Mouse (Mus musculus) intestine, embryonic 14.5 days (tissue): ENCODE measurements around the gene Pgm3. TPM values are rescaled to one million over a fixed set of nuclear protein-coding genes. Genes with fewer than 3 reads are reported as not detected.
"Not testable (repeated sequence)": the region's sequence is repeated elsewhere in the genome, so short reads cannot be mapped to it uniquely, and the experiment has no call there.

Source experiments
- ATAC-seq: fragments of 200-750 bp; cut with Nextera tagmentation; replicated peaks from 2 replicates; pipeline ENCODE4 v1.8.0; 2017; ENCODE audit warnings: low read depth, moderate number of reproducible peaks, moderate TSS enrichment, moderate library complexity; ENCODE audit not compliant: low FRiP score, low TSS enrichment
- DNase-seq: peaks from one replicate; pipeline ENCODE4 v3.0.0-alpha.2; 2018; ENCODE audit warnings: low spot score
- H3K27ac ChIP-seq: fragments of 300-500 bp; sonication (generic); 2 replicates; pipeline ENCODE4 v1.5.1; 2014; ENCODE audit warnings: low read depth, mild to moderate bottlenecking, control low read depth
- H3K27me3 ChIP-seq: fragments of 300-500 bp; sonication (generic); replicated peaks from 2 replicates; pipeline ENCODE4 v1.6.1; 2014; ENCODE audit warnings: low read length, control low read depth; ENCODE audit not compliant: control insufficient read depth, insufficient read depth
- H3K36me3 ChIP-seq: fragments of 300-500 bp; sonication (generic); 2 replicates; pipeline ENCODE4 v1.6.1; 2014; ENCODE audit warnings: low read length, control low read depth; ENCODE audit not compliant: control insufficient read depth, insufficient read depth
- H3K4me1 ChIP-seq: fragments of 300-500 bp; sonication (generic); replicated peaks from 2 replicates; pipeline ENCODE4 v1.6.1; 2014; ENCODE audit warnings: low read length, control low read depth, mixed read lengths; ENCODE audit not compliant: control insufficient read depth, insufficient read depth
- H3K4me2 ChIP-seq: fragments of 300-500 bp; sonication (generic); 2 replicates; pipeline ENCODE4 v1.6.1; 2014; ENCODE audit warnings: low read length
- H3K4me3 ChIP-seq: fragments of 300-500 bp; sonication (generic); 2 replicates; pipeline ENCODE4 v1.5.1; 2014; ENCODE audit warnings: low read depth, low read length, control low read depth, mixed read lengths
- H3K9ac ChIP-seq: fragments of 300-500 bp; sonication (generic); 2 replicates; pipeline ENCODE4 v1.6.1; 2014; ENCODE audit warnings: mild to moderate bottlenecking, low read length
- H3K9me3 ChIP-seq: fragments of 300-500 bp; sonication (generic); 2 replicates; pipeline ENCODE4 v1.6.1; 2016; ENCODE audit warnings: low read length, control low read depth; ENCODE audit not compliant: control insufficient read depth
- WGBS: fragments of 180-500 bp; shearing (Covaris S2); extraction: QIAGEN DNeasy Blood & Tissue Kit; methylation state at CpG from one replicate; pipeline ENCODE4 v1.1.7; 2014; 5-methylcytosine and 5-hydroxymethylcytosine counted together
- polyA plus RNA-seq: library from polyadenylated mRNA; unstranded; fragments of >200 nt; fragmentation: Nextera tagmentation; extraction: Ambion mirVana; gene quantifications from 2 replicates; pipeline ENCODE4 v1.2.1, GENCODE M21; 2014

Gene Pgm3
- 32.3 and 34.0 TPM in 2 replicates for polyA plus RNA-seq

- DNase-seq (peak; percentile 97), ATAC-seq (peak; percentile 97)
- peaks cover 15% of the 10 kb centered on the region for H3K36me3 ChIP-seq
- H3K9ac ChIP-seq, result peak within 1 kb of the TSS; percentile 52
- no peaks in the 10 kb centered on the region for H3K9me3 ChIP-seq
- 0 out of 2 replicates have a peak, but pooled peaks cover 2% of the 10 kb centered on the region for H3K27me3 ChIP-seq
- peak within 1 kb of the TSS; percentile 99 for H3K4me2 ChIP-seq
- peak within 1 kb of the TSS; percentile 73 for H3K4me3 ChIP-seq
- WGBS, result under 1% methylated on average over 59 of the region's 59 CpGs
- peaks cover 15% of the 10 kb centered on the region for H3K4me1 ChIP-seq
- peak within 1 kb of the TSS; percentile 71; the same call in 1 of the 2 replicates for H3K27ac ChIP-seq
Measured at GRCm38 (mm10) chr9:86571540-86572135, at the start of gene Pgm3, which contains the start of gene Rwdd2a. Pgm3 (minus strand) TSS chr9:86571842. Rwdd2a (plus strand) TSS chr9:86571991.

GRCm38 (mm10) chr9:86619341-86620139 lies 47.9 kb upstream of the Pgm3 start:
- no peaks in the 10 kb centered on the region for H3K36me3 ChIP-seq
- H3K4me3 ChIP-seq, result no peak overlapping the region
- WGBS, result 84% methylated on average over 10 of the region's 10 CpGs
- DNase-seq (no peak), ATAC-seq (no peak)
- no peaks in the 10 kb centered on the region for H3K27me3 ChIP-seq
- no peaks in the 10 kb centered on the region for H3K9me3 ChIP-seq
- no peaks in the 10 kb centered on the region for H3K4me1 ChIP-seq
- H3K9ac ChIP-seq, result no peak overlapping the region
- no peak overlapping the region for H3K4me2 ChIP-seq
- H3K27ac ChIP-seq, result no peak overlapping the region

- 64% methylated on average over 7 of the region's 7 CpGs for WGBS
- no peak for DNase-seq
- Histone ChIP-seq H3K9me3 (no peaks in the 10 kb centered on the region), H3K27me3 (no peaks in the 10 kb centered on the region), H3K4me3 (no peak overlapping the region), H3K4me1 (no peaks in the 10 kb centered on the region), H3K4me2 (no peak overlapping the region), H3K9ac (no peak overlapping the region), H3K27ac (no peak overlapping the region), H3K36me3 (no peaks in the 10 kb centered on the region)
- no peak for ATAC-seq
Measured at GRCm38 (mm10) chr9:86617837-86618492, 46.3 kb upstream of the Pgm3 start.

- H3K36me3 ChIP-seq, result no peaks in the 10 kb centered on the region
- H3K4me2 ChIP-seq, result no peak overlapping the region
- H3K4me3 ChIP-seq, result no peak overlapping the region
- H3K27me3 ChIP-seq, result no peaks in the 10 kb centered on the region
- H3K4me1 ChIP-seq, result no peaks in the 10 kb centered on the region
- H3K9me3 ChIP-seq, result no peaks in the 10 kb centered on the region
- no peak overlapping the region for H3K27ac ChIP-seq
- ATAC-seq, result no peak
- DNase-seq, result no peak
- H3K9ac ChIP-seq, result no peak overlapping the region
- 75% methylated on average over 1 of the region's 1 CpGs for WGBS
Measured at GRCm38 (mm10) chr9:86615765-86616164, 44.1 kb upstream of the Pgm3 start.

GRCm38 (mm10) chr9:86612091-86612490 lies 40.4 kb upstream of the Pgm3 start:
- no peak overlapping the region for H3K4me3 ChIP-seq
- no peak overlapping the region for H3K9ac ChIP-seq
- no peaks in the 10 kb centered on the region for H3K36me3 ChIP-seq
- H3K9me3 ChIP-seq, result no peaks in the 10 kb centered on the region
- DNase-seq (no peak), ATAC-seq (no peak)
- no peaks in the 10 kb centered on the region for H3K4me1 ChIP-seq
- no peak overlapping the region for H3K27ac ChIP-seq
- no peak overlapping the region for H3K4me2 ChIP-seq
- 95% methylated on average over 4 of the region's 4 CpGs for WGBS
- no peaks in the 10 kb centered on the region for H3K27me3 ChIP-seq

- no peak overlapping the region for H3K27ac ChIP-seq
- DNase-seq, result peak; percentile 34
- H3K9me3 ChIP-seq, result no peaks in the 10 kb centered on the region
- H3K36me3 ChIP-seq, result no peaks in the 10 kb centered on the region
- no peak overlapping the region for H3K9ac ChIP-seq
- H3K27me3 ChIP-seq, result no peaks in the 10 kb centered on the region
- 67% methylated on average over 6 of the region's 6 CpGs for WGBS
- H3K4me3 ChIP-seq, result no peak overlapping the region
- ATAC-seq, result no peak
- H3K4me2 ChIP-seq, result no peak overlapping the region
- no peaks in the 10 kb centered on the region for H3K4me1 ChIP-seq
Measured at GRCm38 (mm10) chr9:86605776-86606175, 34.1 kb upstream of the Pgm3 start.

GRCm38 (mm10) chr9:86599723-86600303 lies 28.2 kb upstream of the Pgm3 start:
- Histone ChIP-seq H3K27ac (0 out of 2 replicates have a peak overlapping the region, but pooled peaks have one; percentile 11), H3K36me3 (no peaks in the 10 kb centered on the region), H3K9me3 (no peaks in the 10 kb centered on the region), H3K4me3 (no peak overlapping the region), H3K9ac (no peak overlapping the region), H3K27me3 (no peaks in the 10 kb centered on the region), H3K4me2 (no peak overlapping the region), H3K4me1 (0 out of 2 replicates have a peak, but pooled peaks cover 7% of the 10 kb centered on the region)
- no peak for ATAC-seq
- DNase-seq, result peak; percentile 52
- 21% methylated on average over 8 of the region's 8 CpGs for WGBS

- not testable (repeated sequence) for H3K4me2 ChIP-seq, H3K36me3 ChIP-seq, ATAC-seq, H3K4me1 ChIP-seq, H3K4me3 ChIP-seq, H3K27me3 ChIP-seq, H3K9ac ChIP-seq, H3K27ac ChIP-seq, DNase-seq, H3K9me3 ChIP-seq
Measured at GRCm38 (mm10) chr9:86596983-86597382, 25.3 kb upstream of the Pgm3 start.
